Mouse (Mus musculus): ENCODE results near the gene Ssmem1. TPM values are rescaled to one million over a fixed set of nuclear protein-coding genes. Genes with fewer than 3 reads are reported as not detected.
A peak's percentile ranks its signal among the peaks of the same experiment; 100 is the strongest.

Gene Ssmem1
- polyA plus RNA-seq, 1 experiment from 2014 or later: 0.36 TPM

- Histone ChIP-seq H3K9ac (replicated peaks; ENCODE audit: low read length) (no peak overlapping the region; the same call in 1 of the 2 replicates), H3K27ac (replicated peaks; ENCODE audit: low read depth, low read length) (peak overlapping the region; percentile 78; the same call in 1 of the 2 replicates), H3K4me1 (ENCODE audit: control insufficient read depth, insufficient read depth, low read length) (peaks cover 7% of the 10 kb centered on the region; the same call in 1 of the 2 replicates), H3K4me2 (ENCODE audit: low read depth, low read length) (no peak overlapping the region), H3K9me3 (replicated peaks; ENCODE audit: control insufficient read depth, low read length) (no peaks in the 10 kb centered on the region), H3K27me3 (ENCODE audit: control insufficient read depth, insufficient read depth, low read length) (no peaks in the 10 kb centered on the region), H3K4me3 (ENCODE audit: low read depth, low read length) (no peak overlapping the region), H3K36me3 (replicated peaks; ENCODE audit: control insufficient read depth, insufficient read depth, low read depth, low read length) (no peaks in the 10 kb centered on the region)
- DNase-seq (ENCODE audit: low spot score) (no peak), ATAC-seq (replicated peaks; ENCODE audit: insufficient number of reproducible peaks, low FRiP score, low TSS enrichment, low read depth) (no peak)
- WGBS: 49% methylated on average over 6 of the region's 6 CpGs
Measured at GRCm38 (mm10) chr6:30528800-30529199, 19.2 kb downstream of the Ssmem1 start.

- Histone ChIP-seq H3K4me3 (ENCODE audit: low read depth, low read length) (no peak overlapping the region), H3K27ac (replicated peaks; ENCODE audit: low read depth, low read length) (no peak overlapping the region), H3K4me1 (ENCODE audit: control insufficient read depth, insufficient read depth, low read length) (no peaks in the 10 kb centered on the region), H3K9ac (replicated peaks; ENCODE audit: low read length) (no peak overlapping the region), H3K36me3 (replicated peaks; ENCODE audit: control insufficient read depth, insufficient read depth, low read depth, low read length) (no peaks in the 10 kb centered on the region), H3K9me3 (replicated peaks; ENCODE audit: control insufficient read depth, low read length) (no peaks in the 10 kb centered on the region), H3K4me2 (ENCODE audit: low read depth, low read length) (no peak overlapping the region), H3K27me3 (ENCODE audit: control insufficient read depth, insufficient read depth, low read length) (no peaks in the 10 kb centered on the region)
- WGBS: 38% methylated on average over 3 of the region's 3 CpGs
- DNase-seq (ENCODE audit: low spot score) (peak; percentile 57), ATAC-seq (replicated peaks; ENCODE audit: insufficient number of reproducible peaks, low FRiP score, low TSS enrichment, low read depth) (no peak)
Measured at GRCm38 (mm10) chr6:30535340-30535739, 25.7 kb downstream of the Ssmem1 start.

GRCm38 (mm10) chr6:30538240-30538639 lies 28.6 kb downstream of the Ssmem1 start:
- H3K36me3 ChIP-seq (replicated peaks; ENCODE audit: control insufficient read depth, insufficient read depth, low read depth, low read length): no peaks in the 10 kb centered on the region
- no peaks in the 10 kb centered on the region for H3K27me3 ChIP-seq (ENCODE audit: control insufficient read depth, insufficient read depth, low read length)
- WGBS: 21% methylated on average over 10 of the region's 10 CpGs
- ATAC-seq (replicated peaks; ENCODE audit: insufficient number of reproducible peaks, low FRiP score, low TSS enrichment, low read depth) (no peak), DNase-seq (ENCODE audit: low spot score) (peak; percentile 68)
- H3K27ac ChIP-seq (replicated peaks; ENCODE audit: low read depth, low read length): peak overlapping the region; percentile 65
- no peak overlapping the region for H3K4me3 ChIP-seq (ENCODE audit: low read depth, low read length)
- peaks cover 7% of the 10 kb centered on the region for H3K4me1 ChIP-seq (ENCODE audit: control insufficient read depth, insufficient read depth, low read length)
- H3K9me3 ChIP-seq (replicated peaks; ENCODE audit: control insufficient read depth, low read length): no peaks in the 10 kb centered on the region
- no peak overlapping the region for H3K9ac ChIP-seq (replicated peaks; ENCODE audit: low read length)
- no peak overlapping the region for H3K4me2 ChIP-seq (ENCODE audit: low read depth, low read length)

- H3K27ac ChIP-seq (replicated peaks; ENCODE audit: low read depth, low read length): peak overlapping the region; percentile 65
- H3K4me2 ChIP-seq (ENCODE audit: low read depth, low read length): no peak overlapping the region
- H3K27me3 ChIP-seq (ENCODE audit: control insufficient read depth, insufficient read depth, low read length): no peaks in the 10 kb centered on the region
- H3K9me3 ChIP-seq (replicated peaks; ENCODE audit: control insufficient read depth, low read length): no peaks in the 10 kb centered on the region
- peak; percentile 40 for DNase-seq (ENCODE audit: low spot score)
- H3K9ac ChIP-seq (replicated peaks; ENCODE audit: low read length): no peak overlapping the region
- ATAC-seq (replicated peaks; ENCODE audit: insufficient number of reproducible peaks, low FRiP score, low TSS enrichment, low read depth): 0 out of 2 replicates have a peak, but pooled peaks have one; percentile 60
- H3K36me3 ChIP-seq (replicated peaks; ENCODE audit: control insufficient read depth, insufficient read depth, low read depth, low read length): no peaks in the 10 kb centered on the region
- peaks cover 7% of the 10 kb centered on the region for H3K4me1 ChIP-seq (ENCODE audit: control insufficient read depth, insufficient read depth, low read length)
- WGBS: 39% methylated on average over 5 of the region's 5 CpGs
- no peak overlapping the region for H3K4me3 ChIP-seq (ENCODE audit: low read depth, low read length)
Measured at GRCm38 (mm10) chr6:30538800-30539199, 29.2 kb downstream of the Ssmem1 start.

GRCm38 (mm10) chr6:30541009-30541799 lies 31.6 kb downstream of the Ssmem1 start, which contains the start of gene Cpa2:
Gene Cpa2 (plus strand): TSS chr6:30541582.
- peak within 1 kb of the TSS; percentile 54 for H3K27ac ChIP-seq (replicated peaks; ENCODE audit: low read depth, low read length)
- no peak within 1 kb of the TSS for H3K4me2 ChIP-seq (ENCODE audit: low read depth, low read length)
- no peaks in the 10 kb centered on the region for H3K9me3 ChIP-seq (replicated peaks; ENCODE audit: control insufficient read depth, low read length)
- ATAC-seq (replicated peaks; ENCODE audit: insufficient number of reproducible peaks, low FRiP score, low TSS enrichment, low read depth): no peak
- DNase-seq (ENCODE audit: low spot score): no peak
- WGBS: 45% methylated on average over 11 of the region's 11 CpGs
- H3K9ac ChIP-seq (replicated peaks; ENCODE audit: low read length): no peak within 1 kb of the TSS
- H3K27me3 ChIP-seq (ENCODE audit: control insufficient read depth, insufficient read depth, low read length): no peaks in the 10 kb centered on the region
- H3K36me3 ChIP-seq (replicated peaks; ENCODE audit: control insufficient read depth, insufficient read depth, low read depth, low read length): no peaks in the 10 kb centered on the region
- H3K4me1 ChIP-seq (ENCODE audit: control insufficient read depth, insufficient read depth, low read length): peaks cover 7% of the 10 kb centered on the region
- no peak within 1 kb of the TSS for H3K4me3 ChIP-seq (ENCODE audit: low read depth, low read length)

GRCm38 (mm10) chr6:30542277-30542676 lies 32.6 kb downstream of the Ssmem1 start:
- H3K4me3 ChIP-seq (ENCODE audit: low read depth, low read length): no peak overlapping the region
- DNase-seq (ENCODE audit: low spot score): no peak
- WGBS: 69% methylated on average over 6 of the region's 6 CpGs
- no peaks in the 10 kb centered on the region for H3K9me3 ChIP-seq (replicated peaks; ENCODE audit: control insufficient read depth, low read length)
- no peaks in the 10 kb centered on the region for H3K36me3 ChIP-seq (replicated peaks; ENCODE audit: control insufficient read depth, insufficient read depth, low read depth, low read length)
- peak overlapping the region; percentile 54; the same call in 1 of the 2 replicates for H3K27ac ChIP-seq (replicated peaks; ENCODE audit: low read depth, low read length)
- ATAC-seq (replicated peaks; ENCODE audit: insufficient number of reproducible peaks, low FRiP score, low TSS enrichment, low read depth): no peak
- H3K27me3 ChIP-seq (ENCODE audit: control insufficient read depth, insufficient read depth, low read length): no peaks in the 10 kb centered on the region
- H3K4me1 ChIP-seq (ENCODE audit: control insufficient read depth, insufficient read depth, low read length): peaks cover 7% of the 10 kb centered on the region
- H3K4me2 ChIP-seq (ENCODE audit: low read depth, low read length): no peak overlapping the region
- H3K9ac ChIP-seq (replicated peaks; ENCODE audit: low read length): no peak overlapping the region

GRCm38 (mm10) chr6:30543077-30543476 lies 33.4 kb downstream of the Ssmem1 start:
- Histone ChIP-seq H3K9me3 (replicated peaks; ENCODE audit: control insufficient read depth, low read length) (no peaks in the 10 kb centered on the region), H3K4me2 (ENCODE audit: low read depth, low read length) (no peak overlapping the region), H3K27ac (replicated peaks; ENCODE audit: low read depth, low read length) (peak overlapping the region; percentile 74), H3K36me3 (replicated peaks; ENCODE audit: control insufficient read depth, insufficient read depth, low read depth, low read length) (no peaks in the 10 kb centered on the region), H3K4me3 (ENCODE audit: low read depth, low read length) (no peak overlapping the region), H3K4me1 (ENCODE audit: control insufficient read depth, insufficient read depth, low read length) (peaks cover 7% of the 10 kb centered on the region), H3K9ac (replicated peaks; ENCODE audit: low read length) (no peak overlapping the region), H3K27me3 (ENCODE audit: control insufficient read depth, insufficient read depth, low read length) (no peaks in the 10 kb centered on the region)
- DNase-seq (ENCODE audit: low spot score): peak; percentile 50
- WGBS: 33% methylated on average over 12 of the region's 12 CpGs
- no peak for ATAC-seq (replicated peaks; ENCODE audit: insufficient number of reproducible peaks, low FRiP score, low TSS enrichment, low read depth)

GRCm38 (mm10) chr6:30543851-30544250 lies 34.2 kb downstream of the Ssmem1 start:
- H3K27ac ChIP-seq (replicated peaks; ENCODE audit: low read depth, low read length): peak overlapping the region; percentile 6; the same call in 1 of the 2 replicates
- no peak overlapping the region for H3K4me3 ChIP-seq (ENCODE audit: low read depth, low read length)
- no peaks in the 10 kb centered on the region for H3K27me3 ChIP-seq (ENCODE audit: control insufficient read depth, insufficient read depth, low read length)
- no peak overlapping the region for H3K4me2 ChIP-seq (ENCODE audit: low read depth, low read length)
- H3K36me3 ChIP-seq (replicated peaks; ENCODE audit: control insufficient read depth, insufficient read depth, low read depth, low read length): no peaks in the 10 kb centered on the region
- H3K4me1 ChIP-seq (ENCODE audit: control insufficient read depth, insufficient read depth, low read length): peaks cover 9% of the 10 kb centered on the region
- 19% methylated on average over 8 of the region's 8 CpGs for WGBS
- ATAC-seq (replicated peaks; ENCODE audit: insufficient number of reproducible peaks, low FRiP score, low TSS enrichment, low read depth): no peak
- no peaks in the 10 kb centered on the region for H3K9me3 ChIP-seq (replicated peaks; ENCODE audit: control insufficient read depth, low read length)
- no peak overlapping the region for H3K9ac ChIP-seq (replicated peaks; ENCODE audit: low read length)
- DNase-seq (ENCODE audit: low spot score): no peak

Measured in embryonic facial prominence, embryonic 11.5 days (tissue).